Mouse (Mus musculus) E14TG2a.4 (cell line): ENCODE measurements around the gene Mfap1b.

Experiments
- H3K27me3 ChIP-seq: 2 replicates; pipeline ENCODE4 v1.6.1; 2014; ENCODE audit warnings: low read length, control low read depth; ENCODE audit not compliant: insufficient read depth
- H3K36me3 ChIP-seq: 2 replicates; pipeline ENCODE4 v1.6.1; 2014; ENCODE audit warnings: low read length, control low read depth; ENCODE audit not compliant: insufficient read depth
- H3K4me1 ChIP-seq: replicated peaks from 2 replicates; pipeline ENCODE4 v1.6.1; 2014; ENCODE audit warnings: low read depth, low read length, control low read depth
- H3K4me3 ChIP-seq: replicated peaks from 2 replicates; pipeline ENCODE4 v1.5.1; 2014; ENCODE audit warnings: mild to moderate bottlenecking, low read length
- H3K9me3 ChIP-seq: 2 replicates; pipeline ENCODE4 v1.6.1; 2014; ENCODE audit warnings: low read length, control low read depth
- CTCF ChIP-seq: conservative IDR thresholded peaks from 2 replicates; pipeline ENCODE4 v1.5.1; 2014; ENCODE audit warnings: low read length
- NANOG ChIP-seq: IDR thresholded peaks from 2 replicates; pipeline ENCODE4 v1.6.1; 2014; ENCODE audit warnings: borderline replicate concordance, low read length, mixed read lengths
- POU5F1 ChIP-seq: IDR thresholded peaks from 2 replicates; pipeline ENCODE4 v1.6.1; 2014; ENCODE audit warnings: low read length, borderline replicate concordance

The Mfap1b gene

DNA sequence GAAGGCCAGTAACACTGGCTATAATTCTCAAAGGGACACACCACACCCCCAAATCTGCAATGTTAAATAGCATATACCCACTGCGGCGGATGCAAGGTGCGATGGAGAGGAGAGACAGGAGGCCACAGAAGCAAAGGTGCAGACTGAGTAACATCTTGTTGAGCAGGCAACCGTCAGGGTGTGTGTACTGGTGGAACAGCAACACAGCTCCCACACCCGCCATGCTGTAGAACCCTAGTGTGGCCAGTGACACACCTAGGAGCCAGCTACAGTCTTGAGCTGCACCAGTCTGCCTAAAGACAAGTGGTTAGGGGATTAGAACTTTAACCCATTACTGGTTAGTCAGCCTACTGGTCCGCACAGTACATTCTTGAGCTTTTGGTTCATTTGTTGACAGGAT, 19.9 kb downstream of the Mfap1b start:
- Histone ChIP-seq H3K9me3 (no peaks in the 10 kb centered on the region), H3K4me1 (peaks cover 68% of the 10 kb centered on the region), H3K36me3 (peaks cover 70% of the 10 kb centered on the region), H3K4me3 (no peak overlapping the region), H3K27me3 (no peaks in the 10 kb centered on the region)
- no peak for TF ChIP-seq NANOG
- TF ChIP-seq POU5F1: no peak
- TF ChIP-seq CTCF: no peak

- peaks cover 61% of the 10 kb centered on the region for H3K36me3 ChIP-seq
- no peak within 1 kb of the TSS; the same call in 1 of the 2 replicates for H3K4me3 ChIP-seq
- H3K4me1 ChIP-seq: peaks cover 66% of the 10 kb centered on the region
- H3K9me3 ChIP-seq: no peaks in the 10 kb centered on the region
- TF ChIP-seq NANOG (no peak), CTCF (no peak), POU5F1 (no peak)
- no peaks in the 10 kb centered on the region for H3K27me3 ChIP-seq
These were observed 20.9 kb downstream of the Mfap1b start, which contains the start of gene Hypk for GRCm38 (mm10) chr2:121452990-121453389. Hypk (plus strand) TSS chr2:121453290.

GRCm38 (mm10) chr2:121452361-121452760, 21.5 kb downstream of the Mfap1b start:
- Histone ChIP-seq H3K4me3 (no peak overlapping the region; the same call in 1 of the 2 replicates), H3K27me3 (no peaks in the 10 kb centered on the region), H3K4me1 (peaks cover 68% of the 10 kb centered on the region), H3K36me3 (peaks cover 59% of the 10 kb centered on the region), H3K9me3 (no peaks in the 10 kb centered on the region)
- TF ChIP-seq POU5F1 (no peak), CTCF (no peak), NANOG (no peak)

GRCm38 (mm10) chr2:121450093-121450492, 23.8 kb downstream of the Mfap1b start:
- no peak for TF ChIP-seq CTCF
- TF ChIP-seq POU5F1: no peak
- TF ChIP-seq NANOG: no peak
- Histone ChIP-seq H3K4me1 (peaks cover 67% of the 10 kb centered on the region), H3K36me3 (peaks cover 48% of the 10 kb centered on the region), H3K4me3 (peak overlapping the region; percentile 99), H3K9me3 (no peaks in the 10 kb centered on the region), H3K27me3 (no peaks in the 10 kb centered on the region)

DNA sequence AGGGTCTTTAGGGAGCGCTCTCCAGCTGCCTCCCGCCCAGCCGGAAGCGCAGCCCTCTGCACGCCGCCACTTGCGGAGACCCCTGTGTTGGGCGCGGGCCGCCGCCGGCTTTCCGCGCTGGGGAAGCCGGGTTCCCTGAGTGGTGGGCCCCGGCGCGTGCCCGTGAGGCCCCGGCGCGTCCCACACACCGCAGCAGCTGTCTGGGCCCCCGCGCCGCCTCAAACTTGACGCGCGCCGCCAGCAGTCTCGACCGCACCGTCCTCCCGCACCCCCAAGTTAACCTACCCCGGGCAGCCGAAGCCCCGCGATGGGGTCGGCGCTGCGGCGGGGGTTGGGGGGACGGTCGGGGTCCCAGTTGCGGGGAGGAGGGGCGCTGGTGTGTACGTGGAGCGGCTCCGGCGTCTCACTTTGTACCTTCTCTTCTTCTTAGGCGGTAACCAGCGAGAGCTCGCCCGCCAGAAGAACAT, 24.3 kb downstream of the Mfap1b start:
- H3K9me3 ChIP-seq: no peaks in the 10 kb centered on the region
- H3K4me1 ChIP-seq: peaks cover 71% of the 10 kb centered on the region
- peaks cover 43% of the 10 kb centered on the region for H3K36me3 ChIP-seq
- no peaks in the 10 kb centered on the region for H3K27me3 ChIP-seq
- TF ChIP-seq CTCF (no peak), POU5F1 (no peak), NANOG (no peak)
- H3K4me3 ChIP-seq: peak overlapping the region; percentile 99

DNA sequence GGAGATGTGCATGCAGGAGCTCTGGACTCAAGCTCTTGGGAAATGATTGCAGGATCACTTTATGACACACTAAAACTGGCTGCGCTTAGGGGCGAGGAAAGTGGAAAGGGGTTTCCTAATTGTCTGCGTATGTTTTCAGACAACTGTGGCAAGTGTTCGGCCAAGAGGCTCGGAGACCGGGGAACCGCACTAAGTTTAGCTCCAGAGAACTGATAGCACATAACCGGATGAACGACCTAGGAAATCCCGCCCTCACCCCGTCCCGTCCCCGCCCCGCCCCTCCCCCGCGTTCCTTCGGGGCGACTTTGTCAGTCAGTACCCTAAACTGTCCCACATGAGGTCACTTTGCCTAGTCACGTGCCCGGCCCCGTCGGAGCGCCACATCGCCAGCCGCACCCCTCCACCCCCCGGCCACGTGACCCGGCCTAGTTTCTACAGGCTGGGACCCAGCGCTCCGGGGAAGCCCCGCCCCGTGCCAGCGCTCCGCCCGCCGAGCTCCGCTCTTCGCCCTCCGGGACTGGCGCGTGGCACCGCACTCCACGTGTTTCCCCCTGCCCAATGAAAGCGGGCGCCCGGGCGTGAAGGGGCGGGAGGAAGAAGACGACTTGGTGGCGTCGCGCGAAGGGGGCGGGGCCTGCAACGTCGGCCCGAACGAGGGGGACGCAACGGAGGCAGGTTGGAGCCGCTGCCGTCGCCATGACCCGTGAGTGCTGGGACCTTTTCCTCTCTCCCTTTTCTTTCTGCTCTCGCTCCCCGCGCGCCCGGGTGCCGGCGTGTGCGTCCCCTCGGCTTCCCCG, 24.9 kb downstream of the Mfap1b start, which contains the start of gene Serf2:
Gene Serf2 (plus strand): TSS at position 457 of the 797 bp plus-strand sequence.
- Histone ChIP-seq H3K4me1 (peaks cover 71% of the 10 kb centered on the region), H3K4me3 (peak within 1 kb of the TSS; percentile 99), H3K27me3 (no peaks in the 10 kb centered on the region), H3K9me3 (no peaks in the 10 kb centered on the region), H3K36me3 (peaks cover 37% of the 10 kb centered on the region)
- TF ChIP-seq NANOG (no peak), POU5F1 (no peak), CTCF (no peak)

GRCm38 (mm10) chr2:121448136-121448535, 25.7 kb downstream of the Mfap1b start:
- TF ChIP-seq NANOG (no peak), CTCF (no peak), POU5F1 (no peak)
- Histone ChIP-seq H3K4me3 (peak overlapping the region; percentile 81), H3K4me1 (peaks cover 70% of the 10 kb centered on the region), H3K27me3 (no peaks in the 10 kb centered on the region), H3K9me3 (no peaks in the 10 kb centered on the region), H3K36me3 (peaks cover 29% of the 10 kb centered on the region)

GRCm38 (mm10) chr2:121447006-121447405, 26.9 kb downstream of the Mfap1b start:
- Histone ChIP-seq H3K4me1 (peaks cover 68% of the 10 kb centered on the region), H3K9me3 (no peaks in the 10 kb centered on the region), H3K4me3 (no peak overlapping the region), H3K36me3 (peaks cover 17% of the 10 kb centered on the region), H3K27me3 (no peaks in the 10 kb centered on the region)
- TF ChIP-seq POU5F1 (no peak), CTCF (no peak), NANOG (no peak)
